Mouse (Mus musculus) liver, adult 2 months (tissue): Measurements from ENCODE around the gene Cdh12. TPM values are rescaled to one million over a fixed set of nuclear protein-coding genes. Genes with fewer than 3 reads are reported as not detected.
"Not testable (repeated sequence)": the region's sequence is repeated elsewhere in the genome, so short reads cannot be mapped to it uniquely, and the experiment has no call there.

Experiments used
- DNase-seq: peaks from one replicate; pipeline ENCODE4 v3.0.0-alpha.2; 2011; ENCODE audit warnings: low read depth, low spot score; ENCODE audit errors: extremely low read depth
- H3K27ac ChIP-seq: fragments of 200-500 bp; replicated peaks from 2 replicates; pipeline ENCODE4 v1.5.1; 2012; ENCODE audit warnings: low read depth, mild to moderate bottlenecking, control low read depth, inconsistent platforms, low read length; ENCODE audit not compliant: insufficient read depth
- H3K27me3 ChIP-seq: fragments of 200-500 bp; 2 replicates; pipeline ENCODE4 v1.6.1; 2012; ENCODE audit warnings: mild to moderate bottlenecking, moderate library complexity, low read length, inconsistent platforms; ENCODE audit not compliant: control insufficient read depth, insufficient read depth
- H3K36me3 ChIP-seq: fragments of 200-500 bp; 2 replicates; pipeline ENCODE4 v1.6.1; 2012; ENCODE audit warnings: low read length, inconsistent platforms; ENCODE audit not compliant: control insufficient read depth, insufficient read depth
- H3K4me1 ChIP-seq: fragments of 200-500 bp; 2 replicates; pipeline ENCODE4 v1.6.1; 2011; ENCODE audit warnings: low read length; ENCODE audit not compliant: control insufficient read depth, insufficient read depth
- H3K4me3 ChIP-seq: fragments of 200-500 bp; 2 replicates; pipeline ENCODE4 v1.5.1; 2011; ENCODE audit warnings: low read depth, mild to moderate bottlenecking, control low read depth, low read length, moderate library complexity; ENCODE audit not compliant: insufficient read depth
- H3K79me2 ChIP-seq: fragments of 200-500 bp; 2 replicates; pipeline ENCODE4 v1.6.1; 2012; ENCODE audit warnings: inconsistent platforms, mild to moderate bottlenecking, low read length, moderate library complexity; ENCODE audit not compliant: control insufficient read depth, insufficient read depth
- H3K9ac ChIP-seq: fragments of 200-500 bp; 2 replicates; pipeline ENCODE4 v1.6.1; 2012; ENCODE audit warnings: low read depth, mild to moderate bottlenecking, control low read depth, inconsistent platforms, low read length
- CTCF ChIP-seq: fragments of 200-500 bp; IDR thresholded peaks from 2 replicates; pipeline ENCODE4 v1.5.1; 2011; ENCODE audit warnings: low read depth, low read length, control low read depth
- POLR2A ChIP-seq: fragments of 200-500 bp; IDR thresholded peaks from 2 replicates; pipeline ENCODE4 v1.6.1; 2011; ENCODE audit warnings: low read length, control low read depth; ENCODE audit not compliant: insufficient read depth; ENCODE audit errors: extremely low read depth
- WGBS: fragments of 180-500 bp; shearing (Covaris S2); methylation state at CpG from one replicate; pipeline ENCODE4 v1.1.7; 2018; 5-methylcytosine and 5-hydroxymethylcytosine counted together
- polyA plus RNA-seq: library from polyadenylated mRNA; depleted of rRNA; stranded (reverse); fragments of >200 nt; gene quantifications from 2 replicates; pipeline ENCODE4 v1.2.3, GENCODE M21; 2012
- total RNA-seq: library from RNA; depleted of rRNA; stranded (reverse); fragments of >200 nt; gene quantifications from 2 replicates; pipeline ENCODE4 v1.2.3, GENCODE M21; 2014

The Cdh12 gene
- total and polyA plus RNA-seq, 2 experiments, result not detected

DNA sequence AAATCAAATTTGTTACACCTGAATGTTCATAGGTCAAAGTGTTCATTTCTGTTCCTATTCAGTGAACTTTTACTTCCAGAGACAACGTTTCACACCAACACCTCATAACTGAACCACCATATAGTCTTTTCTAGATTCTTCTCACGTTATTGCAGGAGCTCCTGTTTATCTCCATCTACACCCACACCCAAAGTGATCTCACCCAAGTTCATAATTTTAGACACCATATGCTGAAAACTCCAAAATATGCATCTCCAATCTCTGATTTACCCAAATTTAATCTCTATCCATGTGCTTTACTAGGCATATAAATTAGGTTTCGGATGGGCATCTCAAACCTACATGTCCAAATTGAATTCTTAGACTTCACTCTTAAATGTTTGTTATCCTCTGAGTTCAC is 13.4 kb downstream of the Cdh12 start:
- no peaks in the 10 kb centered on the region for H3K4me1 ChIP-seq
- no peaks in the 10 kb centered on the region for H3K36me3 ChIP-seq
- no peak overlapping the region for H3K27ac ChIP-seq
- 66% methylated on average over 3 of the region's 3 CpGs for WGBS
- H3K9ac ChIP-seq, result no peak overlapping the region
- H3K79me2 ChIP-seq, result no peaks in the 10 kb centered on the region
- no peak for TF ChIP-seq CTCF
- TF ChIP-seq POLR2A, result no peak
- no peak overlapping the region for H3K4me3 ChIP-seq
- DNase-seq, result no peak
- no peaks in the 10 kb centered on the region for H3K27me3 ChIP-seq

DNA sequence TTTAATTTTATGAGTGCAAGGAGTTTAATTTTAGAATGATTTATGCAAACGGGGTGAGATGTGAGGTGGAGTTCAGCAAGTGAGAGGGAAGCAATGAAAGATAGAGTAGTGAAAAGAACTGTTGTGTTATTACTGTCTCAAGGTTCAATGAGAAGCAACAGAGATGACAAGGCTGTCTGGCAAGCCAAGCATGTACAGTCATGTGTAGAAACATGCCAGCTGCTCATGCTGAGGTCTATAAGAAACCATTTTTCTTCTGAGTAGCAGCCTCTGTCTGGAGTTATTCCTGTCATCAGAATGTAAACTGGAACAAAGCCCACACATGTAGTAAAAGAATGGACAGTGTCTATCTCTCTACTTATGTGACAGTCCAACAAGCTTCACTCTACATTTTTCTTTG is 14.5 kb downstream of the Cdh12 start:
- Histone ChIP-seq H3K4me3 (no peak overlapping the region), H3K4me1 (no peaks in the 10 kb centered on the region), H3K79me2 (no peaks in the 10 kb centered on the region), H3K36me3 (no peaks in the 10 kb centered on the region), H3K27ac (no peak overlapping the region), H3K27me3 (no peaks in the 10 kb centered on the region), H3K9ac (no peak overlapping the region)
- WGBS, result 58% methylated on average over 1 of the region's 1 CpGs
- TF ChIP-seq CTCF (no peak), POLR2A (no peak)
- no peak for DNase-seq

DNA sequence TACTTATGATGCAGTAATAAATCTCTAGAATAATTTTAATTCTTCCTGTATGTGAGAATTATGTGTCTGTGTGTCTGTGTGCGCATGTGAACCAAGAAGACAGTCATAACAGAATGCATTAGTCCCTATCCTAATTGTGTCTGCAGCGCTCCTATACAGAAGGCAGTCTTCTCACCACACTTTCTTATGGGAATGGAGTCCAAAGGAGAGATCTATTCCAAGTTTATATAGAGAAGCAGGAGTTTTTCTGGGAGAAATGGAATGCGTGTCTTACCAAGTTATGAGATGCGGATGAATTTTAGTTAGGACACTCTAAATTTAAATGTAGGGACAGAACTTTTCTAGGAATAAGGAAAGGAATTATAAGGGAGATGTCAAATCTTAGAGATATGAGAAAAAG is 101.9 kb downstream of the Cdh12 start:
- TF ChIP-seq POLR2A, result no peak
- no peak for TF ChIP-seq CTCF
- no peaks in the 10 kb centered on the region for H3K4me1 ChIP-seq
- no peak overlapping the region for H3K9ac ChIP-seq
- no peaks in the 10 kb centered on the region for H3K27me3 ChIP-seq
- no peaks in the 10 kb centered on the region for H3K36me3 ChIP-seq
- no peak overlapping the region for H3K27ac ChIP-seq
- no peaks in the 10 kb centered on the region for H3K79me2 ChIP-seq
- WGBS, result 90% methylated on average over 4 of the region's 4 CpGs
- no peak overlapping the region for H3K4me3 ChIP-seq
- DNase-seq, result no peak

DNA sequence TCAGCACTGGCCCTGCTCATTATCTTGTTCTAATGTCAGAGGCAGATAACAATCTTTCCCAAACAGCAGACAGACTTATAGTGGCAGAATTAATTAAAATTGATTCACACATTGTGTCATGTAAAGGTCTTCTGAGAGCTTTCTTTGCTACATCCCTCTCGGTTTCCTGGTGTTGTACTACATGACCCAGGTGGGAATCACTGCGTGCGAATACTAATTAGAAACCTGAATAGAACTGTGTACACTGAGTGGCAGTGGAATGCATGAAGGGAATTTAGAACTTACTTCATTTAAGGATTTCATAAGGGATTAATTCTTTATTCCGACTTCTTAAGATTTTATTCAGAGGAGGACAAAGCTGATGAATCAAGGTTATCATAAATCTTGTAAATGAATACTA is 121.9 kb downstream of the Cdh12 start:
- H3K27me3 ChIP-seq, result no peaks in the 10 kb centered on the region

DNA sequence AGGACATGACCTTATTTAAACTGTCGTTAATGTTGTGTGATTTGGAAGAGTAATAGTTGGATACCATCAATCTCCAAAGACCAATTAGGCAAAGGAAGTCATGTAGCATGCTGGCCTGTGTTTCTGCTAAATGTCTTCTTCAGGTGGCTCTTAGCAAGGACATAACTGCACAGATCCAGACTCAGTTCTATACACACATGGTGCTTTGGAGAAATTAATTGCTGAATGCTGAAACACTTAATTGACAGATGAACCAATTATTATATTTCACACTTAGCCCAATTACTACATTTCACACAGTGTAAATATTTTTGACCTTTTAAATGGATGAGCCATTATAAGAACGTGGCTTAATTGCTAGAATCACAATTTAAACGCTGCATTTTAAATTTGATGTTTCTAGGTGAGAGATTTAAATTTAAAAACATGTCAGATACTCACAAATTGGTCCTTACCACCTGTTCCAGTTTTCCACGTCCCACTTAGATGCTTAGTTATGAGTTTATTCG is 133.6 kb downstream of the Cdh12 start:
- H3K79me2 ChIP-seq, result no peaks in the 10 kb centered on the region
- no peaks in the 10 kb centered on the region for H3K4me1 ChIP-seq
- TF ChIP-seq POLR2A (no peak), CTCF (no peak)
- no peaks in the 10 kb centered on the region for H3K36me3 ChIP-seq
- no peaks in the 10 kb centered on the region for H3K27me3 ChIP-seq
- H3K4me3 ChIP-seq, result no peak overlapping the region
- no peak overlapping the region for H3K27ac ChIP-seq
- WGBS, result 48% methylated on average over 5 of the region's 5 CpGs
- no peak overlapping the region for H3K9ac ChIP-seq
- no peak for DNase-seq

More for the DNA sequence above, 121.9 kb downstream of the Cdh12 start:
- Histone ChIP-seq H3K36me3 (no peaks in the 10 kb centered on the region), H3K4me1 (no peaks in the 10 kb centered on the region), H3K4me3 (no peak overlapping the region), H3K79me2 (no peaks in the 10 kb centered on the region), H3K9ac (no peak overlapping the region), H3K27ac (no peak overlapping the region)
- WGBS, result 81% methylated on average over 4 of the region's 4 CpGs
- TF ChIP-seq CTCF (no peak), POLR2A (no peak)
- DNase-seq, result no peak

DNA sequence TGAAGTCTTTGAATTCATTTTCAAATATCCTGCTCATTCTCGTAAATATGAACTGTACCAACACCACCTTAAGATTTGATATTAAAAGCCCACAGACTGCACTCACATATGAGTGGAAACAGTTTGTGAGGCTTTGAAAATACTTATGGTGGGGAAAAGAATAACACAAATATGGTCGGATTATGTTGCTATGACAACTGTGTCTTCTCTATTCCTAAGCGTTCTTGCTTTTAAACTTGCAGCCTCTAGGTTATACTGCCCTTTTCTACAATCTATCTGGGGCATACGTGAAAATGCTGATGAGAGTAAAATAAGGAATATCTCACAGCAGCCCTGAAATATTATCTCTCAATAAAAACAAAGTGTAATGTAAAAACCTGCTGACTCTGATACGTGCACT is 142.5 kb downstream of the Cdh12 start:
- TF ChIP-seq CTCF (no peak), POLR2A (no peak)
- no peak overlapping the region for H3K9ac ChIP-seq
- 70% methylated on average over 5 of the region's 5 CpGs for WGBS

DNA sequence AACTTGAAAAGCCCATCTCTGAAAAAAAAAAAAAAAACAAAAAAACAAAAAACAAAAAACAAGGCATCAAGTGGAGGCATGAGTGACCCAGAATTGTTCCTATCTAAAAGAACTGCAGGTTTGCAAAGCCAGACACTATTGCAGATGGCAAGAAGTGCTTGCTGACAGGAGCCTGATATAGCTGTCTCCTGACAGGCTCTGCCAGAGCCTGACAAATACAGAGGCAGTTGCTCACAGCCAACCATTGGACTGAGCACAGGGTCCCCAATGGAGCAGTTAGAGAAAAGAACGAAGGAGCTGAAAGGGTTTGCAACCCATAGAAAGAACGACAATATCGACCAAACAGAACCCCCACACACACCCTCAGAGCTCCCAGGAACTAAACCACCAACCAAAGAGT is 156.7 kb downstream of the Cdh12 start:
- H3K79me2 ChIP-seq, H3K4me3 ChIP-seq, H3K27ac ChIP-seq, H3K27me3 ChIP-seq, H3K4me1 ChIP-seq, H3K36me3 ChIP-seq, H3K9ac ChIP-seq, DNase-seq: not testable (repeated sequence)
- WGBS, result 71% methylated on average over 3 of the region's 3 CpGs

More for the DNA sequence above, 142.5 kb downstream of the Cdh12 start:
- Histone ChIP-seq H3K79me2 (no peaks in the 10 kb centered on the region), H3K27ac (no peak overlapping the region), H3K4me1 (no peaks in the 10 kb centered on the region), H3K36me3 (no peaks in the 10 kb centered on the region), H3K27me3 (no peaks in the 10 kb centered on the region), H3K4me3 (no peak overlapping the region)
- DNase-seq, result no peak
